Mouse (Mus musculus): Measurements from ENCODE around the gene Hif3a. TPM values are rescaled to one million over a fixed set of nuclear protein-coding genes. Genes with fewer than 3 reads are reported as not detected.
A peak's percentile ranks its signal among the peaks of the same experiment; 100 is the strongest.

Hif3a gene
- polyA plus RNA-seq, 1 experiment: 11.9 TPM

- Histone ChIP-seq H3K27ac (ENCODE audit: insufficient read depth, low read length) (peak overlapping the region; percentile 4; the same call in 1 of the 2 replicates), H3K36me3 (ENCODE audit: control insufficient read depth, insufficient read depth, low read length, poor library complexity, severe bottlenecking) (peaks cover 6% of the 10 kb centered on the region), H3K4me3 (ENCODE audit: low read depth, low read length) (peak overlapping the region; percentile 83), H3K9me3 (replicated peaks; ENCODE audit: control insufficient read depth, insufficient read depth, low read length, poor library complexity, severe bottlenecking) (no peaks in the 10 kb centered on the region), H3K9ac (ENCODE audit: low read depth, poor library complexity, severe bottlenecking) (peak overlapping the region; percentile 78), H3K4me1 (ENCODE audit: control insufficient read depth, insufficient read depth, low read length) (peaks cover 2% of the 10 kb centered on the region), H3K27me3 (ENCODE audit: control insufficient read depth, insufficient read depth, low read length, poor library complexity, severe bottlenecking) (no peaks in the 10 kb centered on the region)
- no peak for TF ChIP-seq EP300 (IDR thresholded peaks at IDR 0.05; ENCODE audit: insufficient read depth, low read depth, low read length)
- TF ChIP-seq POLR2A (IDR thresholded peaks at IDR 0.05; ENCODE audit: insufficient read depth, low read length): no peak
- peak; percentile 71 for TF ChIP-seq CTCF (IDR thresholded peaks at IDR 0.05; ENCODE audit: low read depth, low read length)
These were observed 35.3 kb downstream of the Hif3a start for GRCm38 (mm10) chr7:17026710-17027587.

DNA sequence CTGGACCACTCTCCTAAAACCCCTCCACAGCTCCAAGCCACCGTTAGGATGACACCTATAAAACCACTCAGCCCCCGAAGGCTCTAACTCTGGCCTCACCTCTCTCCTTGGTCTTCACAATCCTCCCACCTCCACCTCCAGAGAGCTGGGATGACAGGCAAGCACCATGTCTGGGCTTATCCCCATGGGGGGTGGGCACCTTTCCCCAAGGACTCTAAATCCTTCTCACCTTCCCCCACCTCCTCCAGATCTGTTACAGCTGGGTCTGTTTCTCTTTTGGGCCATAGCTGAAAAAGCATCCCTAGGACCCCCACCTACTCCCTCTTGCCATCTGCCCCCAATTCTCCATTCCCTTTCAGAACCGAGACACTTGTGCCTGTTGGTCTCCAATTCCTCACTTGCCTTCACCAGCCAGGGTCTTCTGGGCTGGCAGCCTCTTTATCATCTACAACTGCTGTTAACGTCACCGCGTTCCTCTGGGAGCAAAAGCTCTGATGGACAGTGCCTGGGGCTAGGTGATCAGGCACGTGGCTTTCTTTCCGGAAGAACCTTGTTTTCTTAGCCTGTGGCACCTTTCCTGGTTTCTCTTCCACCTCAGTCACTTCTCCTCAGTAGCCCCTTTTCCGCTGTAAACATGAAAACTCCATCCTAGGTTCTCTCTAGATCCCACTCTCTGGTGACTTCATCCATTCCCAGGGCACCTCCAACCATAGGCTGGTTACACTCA is 36.2 kb downstream of the Hif3a start:
- peaks cover 2% of the 10 kb centered on the region for H3K4me1 ChIP-seq (ENCODE audit: control insufficient read depth, insufficient read depth, low read length)
- peaks cover 13% of the 10 kb centered on the region for H3K36me3 ChIP-seq (ENCODE audit: control insufficient read depth, insufficient read depth, low read length, poor library complexity, severe bottlenecking)
- no peak for TF ChIP-seq EP300 (IDR thresholded peaks at IDR 0.05; ENCODE audit: insufficient read depth, low read depth, low read length)
- TF ChIP-seq POLR2A (IDR thresholded peaks at IDR 0.05; ENCODE audit: insufficient read depth, low read length): no peak
- no peak for TF ChIP-seq CTCF (IDR thresholded peaks at IDR 0.05; ENCODE audit: low read depth, low read length)
- H3K4me3 ChIP-seq (ENCODE audit: low read depth, low read length): peak overlapping the region; percentile 83
- H3K27me3 ChIP-seq (ENCODE audit: control insufficient read depth, insufficient read depth, low read length, poor library complexity, severe bottlenecking): no peaks in the 10 kb centered on the region
- no peaks in the 10 kb centered on the region for H3K9me3 ChIP-seq (replicated peaks; ENCODE audit: control insufficient read depth, insufficient read depth, low read length, poor library complexity, severe bottlenecking)
- no peak overlapping the region for H3K27ac ChIP-seq (ENCODE audit: insufficient read depth, low read length)
- H3K9ac ChIP-seq (ENCODE audit: low read depth, poor library complexity, severe bottlenecking): peak overlapping the region; percentile 78

GRCm38 (mm10) chr7:17025505-17025894 is 36.7 kb downstream of the Hif3a start:
- H3K9ac ChIP-seq (ENCODE audit: low read depth, poor library complexity, severe bottlenecking): 0 out of 2 replicates have a peak overlapping the region, but pooled peaks have one; percentile 78
- H3K4me3 ChIP-seq (ENCODE audit: low read depth, low read length): no peak overlapping the region; the same call in 1 of the 2 replicates
- H3K27ac ChIP-seq (ENCODE audit: insufficient read depth, low read length): no peak overlapping the region
- no peaks in the 10 kb centered on the region for H3K9me3 ChIP-seq (replicated peaks; ENCODE audit: control insufficient read depth, insufficient read depth, low read length, poor library complexity, severe bottlenecking)
- peaks cover 13% of the 10 kb centered on the region for H3K36me3 ChIP-seq (ENCODE audit: control insufficient read depth, insufficient read depth, low read length, poor library complexity, severe bottlenecking)
- no peaks in the 10 kb centered on the region for H3K27me3 ChIP-seq (ENCODE audit: control insufficient read depth, insufficient read depth, low read length, poor library complexity, severe bottlenecking)
- peaks cover 2% of the 10 kb centered on the region for H3K4me1 ChIP-seq (ENCODE audit: control insufficient read depth, insufficient read depth, low read length)
- TF ChIP-seq EP300 (IDR thresholded peaks at IDR 0.05; ENCODE audit: insufficient read depth, low read depth, low read length) (no peak), POLR2A (IDR thresholded peaks at IDR 0.05; ENCODE audit: insufficient read depth, low read length) (no peak), CTCF (IDR thresholded peaks at IDR 0.05; ENCODE audit: low read depth, low read length) (no peak)

DNA sequence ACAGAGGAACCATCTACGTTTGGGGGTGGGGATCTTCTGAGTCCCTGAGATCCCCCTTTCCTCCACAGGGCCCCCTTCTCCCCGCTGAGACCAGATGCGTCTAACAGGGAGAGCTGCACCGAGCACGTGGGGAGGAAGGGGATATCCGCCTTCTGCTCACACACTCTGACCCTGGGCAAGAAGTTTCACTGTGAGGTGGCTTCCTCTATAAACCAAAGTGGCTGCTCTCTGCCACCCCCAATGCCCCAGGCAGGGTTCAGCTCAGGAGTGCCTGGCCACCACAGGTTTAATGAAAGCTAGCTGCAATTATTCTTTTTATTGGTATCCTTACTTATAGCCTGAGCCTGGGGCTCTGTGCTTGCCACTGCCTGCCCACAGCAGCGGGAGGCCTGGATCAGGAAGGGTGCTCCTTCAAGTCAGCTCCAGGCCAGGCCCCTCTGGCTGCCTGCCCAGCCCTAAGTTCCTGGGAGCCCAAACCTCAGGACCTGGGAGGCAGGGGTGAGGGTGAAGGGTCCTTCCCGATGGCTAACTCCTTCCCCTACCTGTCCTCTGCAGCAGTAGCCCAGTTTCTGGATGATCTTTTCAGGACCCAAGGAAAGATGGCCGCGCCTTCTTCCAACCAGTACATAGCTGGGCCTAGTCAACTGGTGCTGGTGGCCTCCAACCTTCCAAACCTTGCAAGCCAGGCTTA is 37.3 kb downstream of the Hif3a start:
- 0 out of 2 replicates have a peak overlapping the region, but pooled peaks have one; percentile 78 for H3K9ac ChIP-seq (ENCODE audit: low read depth, poor library complexity, severe bottlenecking)
- peaks cover 2% of the 10 kb centered on the region for H3K4me1 ChIP-seq (ENCODE audit: control insufficient read depth, insufficient read depth, low read length)
- no peaks in the 10 kb centered on the region for H3K27me3 ChIP-seq (ENCODE audit: control insufficient read depth, insufficient read depth, low read length, poor library complexity, severe bottlenecking)
- no peak overlapping the region for H3K27ac ChIP-seq (ENCODE audit: insufficient read depth, low read length)
- H3K36me3 ChIP-seq (ENCODE audit: control insufficient read depth, insufficient read depth, low read length, poor library complexity, severe bottlenecking): peaks cover 15% of the 10 kb centered on the region
- no peaks in the 10 kb centered on the region for H3K9me3 ChIP-seq (replicated peaks; ENCODE audit: control insufficient read depth, insufficient read depth, low read length, poor library complexity, severe bottlenecking)
- H3K4me3 ChIP-seq (ENCODE audit: low read depth, low read length): no peak overlapping the region
- TF ChIP-seq CTCF (IDR thresholded peaks at IDR 0.05; ENCODE audit: low read depth, low read length): no peak
- no peak for TF ChIP-seq EP300 (IDR thresholded peaks at IDR 0.05; ENCODE audit: insufficient read depth, low read depth, low read length)
- TF ChIP-seq POLR2A (IDR thresholded peaks at IDR 0.05; ENCODE audit: insufficient read depth, low read length): no peak

- TF ChIP-seq POLR2A (IDR thresholded peaks at IDR 0.05; ENCODE audit: insufficient read depth, low read length) (no peak), CTCF (IDR thresholded peaks at IDR 0.05; ENCODE audit: low read depth, low read length) (no peak), EP300 (IDR thresholded peaks at IDR 0.05; ENCODE audit: insufficient read depth, low read depth, low read length) (no peak)
- no peak overlapping the region for H3K4me3 ChIP-seq (ENCODE audit: low read depth, low read length)
- H3K9ac ChIP-seq (ENCODE audit: low read depth, poor library complexity, severe bottlenecking): no peak overlapping the region
- peaks cover 2% of the 10 kb centered on the region for H3K4me1 ChIP-seq (ENCODE audit: control insufficient read depth, insufficient read depth, low read length)
- H3K9me3 ChIP-seq (replicated peaks; ENCODE audit: control insufficient read depth, insufficient read depth, low read length, poor library complexity, severe bottlenecking): no peaks in the 10 kb centered on the region
- H3K27me3 ChIP-seq (ENCODE audit: control insufficient read depth, insufficient read depth, low read length, poor library complexity, severe bottlenecking): no peaks in the 10 kb centered on the region
- H3K36me3 ChIP-seq (ENCODE audit: control insufficient read depth, insufficient read depth, low read length, poor library complexity, severe bottlenecking): peaks cover 18% of the 10 kb centered on the region
- no peak overlapping the region for H3K27ac ChIP-seq (ENCODE audit: insufficient read depth, low read length)
These were observed 38.1 kb downstream of the Hif3a start for GRCm38 (mm10) chr7:17024141-17024540.
